Mouse (Mus musculus): ENCODE results near the gene Pdzrn4. TPM values are rescaled to one million over a fixed set of nuclear protein-coding genes. Genes with fewer than 3 reads are reported as not detected.

Gene Pdzrn4
- polyA plus RNA-seq, 1 experiment from 2014 or later = 0.64 TPM

- no peaks in the 10 kb centered on the region for H3K9me3 ChIP-seq (replicated peaks; ENCODE audit: control insufficient read depth, low read length)
- no peaks in the 10 kb centered on the region for H3K36me3 ChIP-seq (ENCODE audit: control insufficient read depth, insufficient read depth, low read length)
- no peak overlapping the region for H3K9ac ChIP-seq (ENCODE audit: low read depth, low read length)
- no peaks in the 10 kb centered on the region for H3K27me3 ChIP-seq (ENCODE audit: control insufficient read depth, insufficient read depth, low read length)
- H3K4me3 ChIP-seq (ENCODE audit: low read depth, low read length) = no peak overlapping the region
- no peak for ATAC-seq (replicated peaks; ENCODE audit: insufficient number of reproducible peaks, low FRiP score, low TSS enrichment)
- no peak overlapping the region for H3K4me2 ChIP-seq
- H3K27ac ChIP-seq (ENCODE audit: low read depth, low read length) = no peak overlapping the region
- WGBS (ENCODE audit: insufficient replicate concordance) = 88% methylated on average over 13 of the region's 13 CpGs
- no peaks in the 10 kb centered on the region for H3K4me1 ChIP-seq (ENCODE audit: control insufficient read depth, insufficient read depth, low read length)
These were observed 355.9 kb downstream of the Pdzrn4 start for GRCm38 (mm10) chr15:92752578-92752977.

- H3K27me3 ChIP-seq (ENCODE audit: control insufficient read depth, insufficient read depth, low read length) = no peaks in the 10 kb centered on the region
- H3K27ac ChIP-seq (ENCODE audit: low read depth, low read length) = no peak overlapping the region
- ATAC-seq (replicated peaks; ENCODE audit: insufficient number of reproducible peaks, low FRiP score, low TSS enrichment) = no peak
- H3K9me3 ChIP-seq (replicated peaks; ENCODE audit: control insufficient read depth, low read length) = no peaks in the 10 kb centered on the region
- H3K4me2 ChIP-seq = no peak overlapping the region
- no peak overlapping the region for H3K9ac ChIP-seq (ENCODE audit: low read depth, low read length)
- H3K4me1 ChIP-seq (ENCODE audit: control insufficient read depth, insufficient read depth, low read length) = no peaks in the 10 kb centered on the region
- no peak overlapping the region for H3K4me3 ChIP-seq (ENCODE audit: low read depth, low read length)
- 74% methylated on average over 17 of the region's 17 CpGs for WGBS (ENCODE audit: insufficient replicate concordance)
- H3K36me3 ChIP-seq (ENCODE audit: control insufficient read depth, insufficient read depth, low read length) = no peaks in the 10 kb centered on the region
These were observed 360.6 kb downstream of the Pdzrn4 start for GRCm38 (mm10) chr15:92757085-92757903.

- H3K4me3 ChIP-seq (ENCODE audit: low read depth, low read length) = no peak overlapping the region
- whole genome bisulfite sequencing (ENCODE audit: insufficient replicate concordance) = 74% methylated on average over 8 of the region's 8 CpGs
- no peak overlapping the region for H3K9ac ChIP-seq (ENCODE audit: low read depth, low read length)
- no peaks in the 10 kb centered on the region for H3K36me3 ChIP-seq (ENCODE audit: control insufficient read depth, insufficient read depth, low read length)
- ATAC-seq (replicated peaks; ENCODE audit: insufficient number of reproducible peaks, low FRiP score, low TSS enrichment) = no peak
- H3K4me2 ChIP-seq = no peak overlapping the region
- H3K27ac ChIP-seq (ENCODE audit: low read depth, low read length) = no peak overlapping the region
- no peaks in the 10 kb centered on the region for H3K9me3 ChIP-seq (replicated peaks; ENCODE audit: control insufficient read depth, low read length)
- H3K4me1 ChIP-seq (ENCODE audit: control insufficient read depth, insufficient read depth, low read length) = no peaks in the 10 kb centered on the region
- H3K27me3 ChIP-seq (ENCODE audit: control insufficient read depth, insufficient read depth, low read length) = no peaks in the 10 kb centered on the region
These were observed 362.3 kb downstream of the Pdzrn4 start for GRCm38 (mm10) chr15:92759001-92759400.

- Histone ChIP-seq H3K36me3 (ENCODE audit: control insufficient read depth, insufficient read depth, low read length) (no peaks in the 10 kb centered on the region), H3K27me3 (ENCODE audit: control insufficient read depth, insufficient read depth, low read length) (no peaks in the 10 kb centered on the region), H3K9ac (ENCODE audit: low read depth, low read length) (no peak overlapping the region), H3K27ac (ENCODE audit: low read depth, low read length) (no peak overlapping the region), H3K9me3 (replicated peaks; ENCODE audit: control insufficient read depth, low read length) (no peaks in the 10 kb centered on the region), H3K4me3 (ENCODE audit: low read depth, low read length) (no peak overlapping the region), H3K4me2 (no peak overlapping the region), H3K4me1 (ENCODE audit: control insufficient read depth, insufficient read depth, low read length) (no peaks in the 10 kb centered on the region)
- WGBS (ENCODE audit: insufficient replicate concordance) = 71% methylated on average over 5 of the region's 5 CpGs
- ATAC-seq (replicated peaks; ENCODE audit: insufficient number of reproducible peaks, low FRiP score, low TSS enrichment) = no peak
These were observed 366.6 kb downstream of the Pdzrn4 start for GRCm38 (mm10) chr15:92763303-92763702.

GRCm38 (mm10) chr15:92769535-92769934, 372.9 kb downstream of the Pdzrn4 start:
- Histone ChIP-seq H3K9ac (ENCODE audit: low read depth, low read length) (no peak overlapping the region), H3K4me1 (ENCODE audit: control insufficient read depth, insufficient read depth, low read length) (no peaks in the 10 kb centered on the region), H3K4me2 (no peak overlapping the region), H3K27ac (ENCODE audit: low read depth, low read length) (no peak overlapping the region), H3K4me3 (ENCODE audit: low read depth, low read length) (no peak overlapping the region), H3K9me3 (replicated peaks; ENCODE audit: control insufficient read depth, low read length) (no peaks in the 10 kb centered on the region), H3K36me3 (ENCODE audit: control insufficient read depth, insufficient read depth, low read length) (no peaks in the 10 kb centered on the region), H3K27me3 (ENCODE audit: control insufficient read depth, insufficient read depth, low read length) (no peaks in the 10 kb centered on the region)
- no peak for ATAC-seq (replicated peaks; ENCODE audit: insufficient number of reproducible peaks, low FRiP score, low TSS enrichment)
- 86% methylated on average over 15 of the region's 15 CpGs for WGBS (ENCODE audit: insufficient replicate concordance)

GRCm38 (mm10) chr15:92788036-92788435, 391.4 kb downstream of the Pdzrn4 start:
- Histone ChIP-seq H3K4me1 (ENCODE audit: control insufficient read depth, insufficient read depth, low read length) (no peaks in the 10 kb centered on the region), H3K36me3 (ENCODE audit: control insufficient read depth, insufficient read depth, low read length) (no peaks in the 10 kb centered on the region), H3K4me2 (no peak overlapping the region), H3K27ac (ENCODE audit: low read depth, low read length) (no peak overlapping the region), H3K9me3 (replicated peaks; ENCODE audit: control insufficient read depth, low read length) (no peaks in the 10 kb centered on the region), H3K4me3 (ENCODE audit: low read depth, low read length) (no peak overlapping the region), H3K9ac (ENCODE audit: low read depth, low read length) (no peak overlapping the region), H3K27me3 (ENCODE audit: control insufficient read depth, insufficient read depth, low read length) (no peaks in the 10 kb centered on the region)
- no peak for ATAC-seq (replicated peaks; ENCODE audit: insufficient number of reproducible peaks, low FRiP score, low TSS enrichment)
- 72% methylated on average over 14 of the region's 14 CpGs for WGBS (ENCODE audit: insufficient replicate concordance)

- Histone ChIP-seq H3K27ac (ENCODE audit: low read depth, low read length) (no peak overlapping the region), H3K9ac (ENCODE audit: low read depth, low read length) (no peak overlapping the region), H3K4me2 (no peak overlapping the region), H3K4me1 (ENCODE audit: control insufficient read depth, insufficient read depth, low read length) (no peaks in the 10 kb centered on the region), H3K4me3 (ENCODE audit: low read depth, low read length) (no peak overlapping the region), H3K9me3 (replicated peaks; ENCODE audit: control insufficient read depth, low read length) (no peaks in the 10 kb centered on the region), H3K27me3 (ENCODE audit: control insufficient read depth, insufficient read depth, low read length) (no peaks in the 10 kb centered on the region), H3K36me3 (ENCODE audit: control insufficient read depth, insufficient read depth, low read length) (no peaks in the 10 kb centered on the region)
- ATAC-seq (replicated peaks; ENCODE audit: insufficient number of reproducible peaks, low FRiP score, low TSS enrichment) = no peak
- WGBS (ENCODE audit: insufficient replicate concordance) = 76% methylated on average over 3 of the region's 3 CpGs
These were observed 397.6 kb downstream of the Pdzrn4 start for GRCm38 (mm10) chr15:92794275-92794674.

- no peak for ATAC-seq (replicated peaks; ENCODE audit: insufficient number of reproducible peaks, low FRiP score, low TSS enrichment)
- H3K4me3 ChIP-seq (ENCODE audit: low read depth, low read length) = no peak overlapping the region
- no peaks in the 10 kb centered on the region for H3K9me3 ChIP-seq (replicated peaks; ENCODE audit: control insufficient read depth, low read length)
- no peaks in the 10 kb centered on the region; the same call in 1 of the 2 replicates for H3K4me1 ChIP-seq (ENCODE audit: control insufficient read depth, insufficient read depth, low read length)
- H3K9ac ChIP-seq (ENCODE audit: low read depth, low read length) = no peak overlapping the region
- 70% methylated on average over 3 of the region's 3 CpGs for WGBS (ENCODE audit: insufficient replicate concordance)
- H3K36me3 ChIP-seq (ENCODE audit: control insufficient read depth, insufficient read depth, low read length) = no peaks in the 10 kb centered on the region
- no peak overlapping the region for H3K4me2 ChIP-seq
- no peak overlapping the region for H3K27ac ChIP-seq (ENCODE audit: low read depth, low read length)
- H3K27me3 ChIP-seq (ENCODE audit: control insufficient read depth, insufficient read depth, low read length) = no peaks in the 10 kb centered on the region
These were observed 409.3 kb downstream of the Pdzrn4 start for GRCm38 (mm10) chr15:92805934-92806333.

- 83% methylated on average over 1 of the region's 1 CpGs for WGBS (ENCODE audit: insufficient replicate concordance)
- Histone ChIP-seq H3K9me3 (replicated peaks; ENCODE audit: control insufficient read depth, low read length) (no peaks in the 10 kb centered on the region), H3K4me3 (ENCODE audit: low read depth, low read length) (no peak overlapping the region), H3K4me2 (no peak overlapping the region), H3K36me3 (ENCODE audit: control insufficient read depth, insufficient read depth, low read length) (no peaks in the 10 kb centered on the region), H3K27ac (ENCODE audit: low read depth, low read length) (no peak overlapping the region), H3K9ac (ENCODE audit: low read depth, low read length) (no peak overlapping the region), H3K4me1 (ENCODE audit: control insufficient read depth, insufficient read depth, low read length) (no peaks in the 10 kb centered on the region; the same call in 1 of the 2 replicates), H3K27me3 (ENCODE audit: control insufficient read depth, insufficient read depth, low read length) (no peaks in the 10 kb centered on the region)
- ATAC-seq (replicated peaks; ENCODE audit: insufficient number of reproducible peaks, low FRiP score, low TSS enrichment) = no peak
These were observed 409.7 kb downstream of the Pdzrn4 start for GRCm38 (mm10) chr15:92806352-92806751.

Measured in heart, embryonic 11.5 days (tissue).